Mouse (Mus musculus) layer of hippocampus, adult 8-10 months (tissue): Measurements from ENCODE around the gene Hcst. TPM values are rescaled to one million over a fixed set of nuclear protein-coding genes. Genes with fewer than 3 reads are reported as not detected.

Source experiments
- DNase-seq, 2 experiments: peaks; one replicate each; pipeline ENCODE4 v3.0.0; 2022; ENCODE audit warnings: low spot score in 2 of 2
- total RNA-seq, 4 experiments: library from RNA; stranded (reverse); gene quantifications; 2 replicates each; pipeline ENCODE4 v1.2.4; 2022

Gene Hcst
- total RNA-seq, 4 experiments from 2014 or later, result 1.8 to 3.3 (median 2.3) TPM; not detected in 1

DNA sequence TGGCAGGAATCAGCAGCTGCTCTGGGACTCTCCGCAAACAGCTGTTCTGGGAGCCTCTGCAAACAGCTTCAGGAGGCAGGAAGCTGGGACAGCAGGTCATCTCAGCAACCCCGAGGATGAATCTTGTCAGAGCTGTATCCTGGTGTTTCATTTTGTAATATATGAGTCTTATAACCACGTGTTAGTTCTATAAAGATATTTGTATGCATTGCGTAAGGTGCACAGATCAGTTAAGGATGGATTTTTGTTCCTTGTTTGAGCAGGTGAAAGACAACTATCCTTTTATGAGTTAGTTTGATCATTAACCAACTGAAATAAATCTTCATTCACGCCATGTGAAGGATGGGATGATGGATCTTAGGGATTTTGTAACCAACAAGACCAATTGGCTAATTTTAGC lies 39.6 kb downstream of the Hcst start:
- no peak for DNase-seq

- peak; percentile 97 to 98 for DNase-seq
These were observed 46.1 kb downstream of the Hcst start for GRCm38 (mm10) chr7:30373501-30373962.

Other genes with a start within 250 kb of the Hcst start
- gene Cox7a1, start 235.7 kb downstream of the Hcst start, total RNA-seq, result 1 to 10 TPM; 4.4 to 6.9 (median 5.1) TPM
- gene Capns1, start 221.0 kb downstream of the Hcst start, total RNA-seq, result 100 to 1,000 TPM; 196 to 240 (median 227) TPM
- 10 to 100 TPM; 49.2 to 52.5 (median 49.3) TPM for gene Polr2i, start 187.9 kb downstream of the Hcst start, total RNA-seq
- 100 to 1,000 TPM; 110 to 130 (median 118) TPM for gene Tbcb, start 187.6 kb downstream of the Hcst start, total RNA-seq
- not detected for gene Ovol3, start 184.1 kb downstream of the Hcst start, total RNA-seq
- gene Thap8, start 139.8 kb downstream of the Hcst start, total RNA-seq, result under 1 TPM in 2 of 4 experiments, not detected in 2; 0.41 to 0.77 TPM
- 1 to 10 TPM; 1.1 to 3.4 (median 2.4) TPM for gene Wdr62, start 139.4 kb downstream of the Hcst start, total RNA-seq
- 100 to 1,000 TPM; 351 to 448 (median 412) TPM for gene Clip3, start 128.1 kb downstream of the Hcst start, total RNA-seq
- 10 to 100 TPM; 52.8 to 69.5 (median 65.3) TPM for gene Alkbh6, start 111.1 kb downstream of the Hcst start, total RNA-seq
- gene Syne4, start 105.0 kb downstream of the Hcst start, total RNA-seq, result 10 to 100 TPM in 3 of 4 experiments, 1 to 10 TPM in 1; 9.6 to 21.2 (median 15.0) TPM
- under 1 TPM; 0.53 to 0.82 (median 0.66) TPM for gene E130208F15Rik, start 98.1 kb downstream of the Hcst start, total RNA-seq
- 1 to 10 TPM; 6.7 to 9.9 (median 8.4) TPM for gene Sdhaf1, start 96.0 kb downstream of the Hcst start, total RNA-seq
- gene Lrfn3, start 57.1 kb downstream of the Hcst start, total RNA-seq, result 10 to 100 TPM; 28.2 to 31.6 (median 29.2) TPM
- gene Tyrobp, start 6.1 kb downstream of the Hcst start, total RNA-seq, result 100 to 1,000 TPM in 2 of 4 experiments, 10 to 100 TPM in 2; 24.9 to 572 (median 243) TPM
- gene Nfkbid, start 1.9 kb upstream of the Hcst start, total RNA-seq, result 1 to 10 TPM; 2.8 to 4.1 (median 3.2) TPM
- gene Aplp1, start 25.7 kb upstream of the Hcst start, total RNA-seq, result 1,000 to 10,000 TPM; 1,209 to 1,263 (median 1,238) TPM
- 10 to 100 TPM in 3 of 4 experiments, 1 to 10 TPM in 1; 9.6 to 13.7 (median 11.2) TPM for gene Kirrel2, start 37.8 kb upstream of the Hcst start, total RNA-seq
- 1 to 10 TPM; 1.5 to 1.9 (median 1.6) TPM for gene Nphs1, start 38.5 kb upstream of the Hcst start, total RNA-seq
- under 1 TPM in 1 of 4 experiments, not detected in 3; 0.56 TPM for gene Prodh2, start 73.8 kb upstream of the Hcst start, total RNA-seq
- gene Arhgap33, start 115.2 kb upstream of the Hcst start, total RNA-seq, result 100 to 1,000 TPM in 3 of 4 experiments, 10 to 100 TPM in 1; 99.8 to 118 (median 110) TPM
- 10 to 100 TPM in 1 of 4 experiments, 1 to 10 TPM in 3; 3.2 to 10.3 (median 6.5) TPM for gene Hspb6, start 132.3 kb upstream of the Hcst start, total RNA-seq
- gene Proser3, start 132.4 kb upstream of the Hcst start, total RNA-seq, result 1 to 10 TPM; 4.4 to 8.9 (median 6.1) TPM
- gene Lin37, start 140.0 kb upstream of the Hcst start, total RNA-seq, result 10 to 100 TPM; 41.3 to 54.0 (median 46.9) TPM
- gene U2af1l4, start 143.4 kb upstream of the Hcst start, total RNA-seq, result 10 to 100 TPM; 68.2 to 81.1 (median 78.7) TPM
- gene Gm49396, start 143.5 kb upstream of the Hcst start, total RNA-seq, result 10 to 100 TPM in 2 of 4 experiments, 1 to 10 TPM in 2; 6.3 to 14.8 (median 11.1) TPM
- gene Psenen, start 143.8 kb upstream of the Hcst start, total RNA-seq, result 10 to 100 TPM; 85.9 to 91.0 (median 88.4) TPM
- 1 to 10 TPM; 4.0 to 5.7 (median 4.6) TPM for gene Igflr1, start 145.6 kb upstream of the Hcst start, total RNA-seq
- gene Kmt2b, start 168.9 kb upstream of the Hcst start, total RNA-seq, result 10 to 100 TPM; 44.1 to 60.2 (median 56.1) TPM
- not detected for gene Zbtb32, start 179.1 kb upstream of the Hcst start, total RNA-seq
- 1 to 10 TPM in 1 of 4 experiments, under 1 TPM in 2, not detected in 1; 0.39 to 1.2 (median 0.89) TPM for gene Upk1a, start 193.0 kb upstream of the Hcst start, total RNA-seq
- 100 to 1,000 TPM; 631 to 661 (median 651) TPM for gene Cox6b1, start 206.3 kb upstream of the Hcst start, total RNA-seq
- gene Etv2, start 216.0 kb upstream of the Hcst start, total RNA-seq, result not detected
- 10 to 100 TPM; 61.9 to 71.5 (median 70.1) TPM for gene Rbm42, start 230.5 kb upstream of the Hcst start, total RNA-seq
- 1 to 10 TPM; 5.7 to 8.3 (median 6.8) TPM for gene Haus5, start 245.1 kb upstream of the Hcst start, total RNA-seq